Mouse (Mus musculus) v-Abl transformed pro-B cells (cell line): Measurements from ENCODE around the gene Robo1.

Experiments used
- in situ Hi-C, 2 experiments: fragments of 400-800 bp; cut with MboI; formaldehyde crosslinking; loops; one replicate each; pipeline ENCODE4 v1.15.1; 2025; ENCODE audit not compliant: unreplicated experiment in 2 of 2

Gene Robo1

DNA sequence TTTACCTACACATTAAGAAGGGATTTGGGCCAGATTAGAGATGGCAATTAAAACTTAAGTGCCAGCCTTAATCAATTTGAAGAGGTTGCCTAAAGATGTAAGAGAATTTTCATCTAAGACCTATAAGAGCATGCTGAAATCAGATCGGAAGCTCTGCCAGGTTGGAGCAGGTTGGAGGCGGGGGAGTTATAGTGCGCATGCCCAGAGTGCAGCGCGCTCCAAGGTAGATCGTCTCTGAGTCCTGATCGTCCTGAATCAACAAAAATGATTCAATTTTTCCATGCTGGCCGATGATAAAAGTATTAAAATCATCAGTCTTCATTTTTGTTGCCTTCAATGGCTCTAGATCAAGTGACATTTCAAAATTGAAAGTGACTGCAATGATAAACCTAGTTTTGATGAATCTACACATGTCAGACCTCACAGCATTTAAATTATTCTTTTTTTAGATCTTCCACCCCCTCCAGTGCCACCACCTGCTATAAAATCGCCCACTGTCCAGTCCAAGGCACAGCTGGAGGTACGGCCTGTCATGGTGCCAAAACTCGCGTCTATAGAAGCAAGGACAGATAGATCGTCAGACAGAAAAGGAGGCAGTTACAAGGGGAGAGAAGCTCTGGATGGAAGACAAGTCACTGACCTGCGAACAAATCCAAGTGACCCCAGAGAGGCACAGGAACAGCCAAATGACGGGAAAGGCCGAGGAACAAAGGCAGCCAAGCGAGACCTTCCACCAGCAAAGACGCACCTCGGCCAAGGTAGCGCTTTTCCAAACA lies 727.3 kb downstream of the Robo1 start:
- in situ Hi-C loops = no loop called here

DNA sequence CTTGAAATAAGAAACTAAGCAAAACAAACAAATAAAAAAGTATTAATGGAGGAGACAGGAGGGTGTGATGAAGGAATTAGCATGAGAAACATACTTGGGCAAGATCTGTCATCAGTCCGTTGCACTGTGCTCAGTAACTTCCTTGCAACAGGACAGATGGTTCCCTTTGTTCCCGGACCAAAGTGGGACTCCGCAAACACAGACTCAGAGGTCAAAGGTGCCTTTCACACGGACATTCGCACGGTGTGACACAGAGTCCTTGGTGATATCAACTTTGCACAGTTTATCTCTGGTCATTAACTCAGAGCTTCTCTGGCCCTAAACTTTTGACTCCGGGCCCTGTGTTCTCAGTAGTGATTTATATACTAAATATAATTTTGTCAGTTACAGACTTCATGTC lies 730.4 kb downstream of the Robo1 start:
- in situ Hi-C loops = no loop called here

DNA sequence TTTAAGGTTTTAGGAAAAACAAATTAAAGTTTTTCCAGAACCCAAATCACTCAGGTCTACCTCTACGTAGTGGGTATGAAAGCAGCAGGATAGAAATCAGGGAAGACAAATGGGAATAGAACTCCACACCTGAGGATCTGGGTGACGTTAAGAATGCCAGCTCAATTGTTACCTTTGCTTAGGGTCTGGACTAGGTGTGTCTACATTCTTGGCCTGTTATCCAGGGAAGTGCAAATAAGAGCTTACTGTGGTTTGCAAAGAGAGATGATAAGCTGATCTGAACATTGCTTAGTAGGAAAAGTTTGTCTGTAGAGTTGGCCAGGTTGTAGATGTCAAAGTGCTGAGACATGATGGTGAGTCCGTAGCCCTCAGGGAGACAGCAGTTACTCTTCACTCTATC lies 754.4 kb downstream of the Robo1 start:
- in situ Hi-C loops = no loop called here

DNA sequence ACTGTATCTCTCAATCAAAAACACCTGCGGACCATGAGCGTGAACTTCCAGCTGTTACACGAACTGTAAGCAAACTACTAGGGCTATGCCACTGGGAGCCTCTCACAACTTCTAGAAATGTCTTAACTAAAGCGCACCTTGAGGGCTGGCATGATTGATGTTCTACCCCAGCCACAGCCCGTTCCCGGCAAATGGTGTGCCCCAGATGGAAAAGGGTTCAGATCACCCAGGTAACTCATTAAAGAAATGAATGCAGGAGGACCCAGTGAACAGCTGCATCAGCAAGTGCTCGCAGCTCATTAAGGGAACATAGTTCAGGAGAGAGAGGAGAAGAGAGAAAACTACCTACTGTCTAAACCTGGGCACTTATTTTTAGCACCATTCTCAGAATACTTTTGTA lies 759.7 kb downstream of the Robo1 start:
- in situ Hi-C loops = no loop called here

DNA sequence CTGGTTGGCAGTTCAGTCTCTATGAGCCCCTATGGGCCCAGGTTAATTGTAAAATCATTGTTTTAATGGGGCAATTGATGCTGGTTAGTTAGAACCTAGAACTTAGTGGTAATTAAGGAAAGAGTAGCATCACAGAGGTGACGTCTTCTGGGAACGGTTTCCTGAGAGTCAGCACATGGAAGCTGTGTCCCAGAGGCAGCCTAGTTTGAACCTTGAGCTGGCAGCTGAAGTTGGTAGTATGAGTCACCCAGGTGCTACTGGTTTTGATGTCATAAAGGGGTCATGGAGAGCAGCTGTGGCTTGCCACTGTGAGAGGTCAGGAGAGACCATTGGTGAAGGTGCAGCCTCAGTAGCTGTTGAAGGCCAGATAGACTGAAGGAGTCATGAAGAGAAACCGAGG lies 763.9 kb downstream of the Robo1 start:
- in situ Hi-C loops = no loop called here

DNA sequence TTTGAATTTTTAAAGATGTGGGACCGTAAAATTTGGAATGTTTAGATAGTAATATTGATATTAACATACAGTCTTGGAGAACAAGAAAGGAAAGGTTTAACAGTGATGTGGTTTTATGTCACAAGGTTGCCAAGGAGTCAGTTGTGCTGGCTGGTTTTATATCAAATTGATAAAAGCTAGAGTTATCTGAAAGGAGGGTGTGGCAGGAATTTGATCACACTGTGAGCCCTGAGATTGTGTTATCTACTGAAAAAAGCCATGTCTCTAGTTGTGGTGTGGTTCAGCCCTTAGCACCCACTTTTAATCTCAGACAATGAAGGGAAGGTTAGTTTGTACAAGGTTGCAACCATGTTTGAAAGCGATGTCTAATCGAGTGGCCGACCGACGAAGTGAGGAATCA lies 764.8 kb downstream of the Robo1 start:
- in situ Hi-C loops = no loop called here

DNA sequence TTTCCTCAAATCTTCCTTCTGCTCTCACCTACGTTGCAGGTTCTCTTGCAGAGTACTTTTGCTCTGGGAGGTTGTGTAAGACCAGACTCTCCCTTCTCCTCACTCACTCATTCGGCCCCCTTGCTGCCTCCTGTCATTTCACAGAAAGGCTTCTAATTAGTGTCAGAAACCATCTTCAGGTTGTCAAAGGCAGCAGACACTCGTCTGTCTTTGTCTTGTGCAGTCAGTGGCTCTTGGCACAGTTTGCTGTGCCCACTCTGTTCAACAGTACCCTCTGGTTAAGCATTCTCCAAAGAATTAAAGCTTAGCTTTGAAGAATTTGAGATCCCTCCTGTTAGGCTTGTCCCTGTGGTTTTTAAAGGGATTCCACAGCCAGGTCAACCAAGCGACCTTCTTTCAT lies 774.3 kb downstream of the Robo1 start:
- in situ Hi-C loops = no loop called here

DNA sequence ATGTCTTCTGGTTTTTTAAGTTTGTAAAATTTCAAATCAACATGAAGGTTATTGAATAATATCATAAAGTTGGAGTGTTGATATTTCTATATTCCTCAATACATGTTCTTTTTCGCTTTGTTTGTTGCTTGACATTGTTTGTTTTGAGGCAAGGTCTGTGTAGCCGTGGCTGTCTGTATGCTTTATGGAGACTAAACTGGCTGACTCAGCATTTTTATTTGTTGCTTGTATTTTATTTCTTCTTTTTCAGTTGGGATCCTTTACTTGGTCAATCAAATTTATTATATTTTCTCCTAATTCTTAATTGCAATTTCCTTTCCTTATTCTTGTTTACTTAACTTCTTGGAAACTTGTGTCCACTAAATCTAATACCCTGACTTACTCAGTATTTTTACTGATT lies 775.0 kb downstream of the Robo1 start:
- in situ Hi-C loops = no loop called here
